Mouse (Mus musculus) forebrain, embryonic 10.5 days (tissue): ENCODE data around the gene Dedd2. TPM values are rescaled to one million over a fixed set of nuclear protein-coding genes. Genes with fewer than 3 reads are reported as not detected.

Experiments used
- DNase-seq: peaks from one replicate; pipeline ENCODE4 v3.0.0-alpha.2; 2017; ENCODE audit warnings: low spot score; ENCODE audit errors: extremely low spot score
- H3K27ac ChIP-seq: fragments of 300-500 bp; sonication (generic); 2 replicates; pipeline ENCODE4 v1.5.1; 2016; ENCODE audit warnings: mild to moderate bottlenecking
- H3K27me3 ChIP-seq: fragments of 300-500 bp; sonication (generic); 2 replicates; pipeline ENCODE4 v1.6.1; 2016; ENCODE audit warnings: mild to moderate bottlenecking; ENCODE audit not compliant: poor library complexity, severe bottlenecking
- H3K36me3 ChIP-seq: fragments of 300-500 bp; sonication (generic); replicated peaks from 2 replicates; pipeline ENCODE4 v1.6.1; 2016; ENCODE audit warnings: mild to moderate bottlenecking, moderate library complexity
- H3K4me1 ChIP-seq: fragments of 300-500 bp; sonication (generic); 2 replicates; pipeline ENCODE4 v1.6.1; 2016
- H3K4me3 ChIP-seq: fragments of 300-500 bp; sonication (generic); 2 replicates; pipeline ENCODE4 v1.5.1; 2016; ENCODE audit warnings: mild to moderate bottlenecking, moderate library complexity
- H3K9me3 ChIP-seq: fragments of 300-500 bp; sonication (generic); 2 replicates; pipeline ENCODE4 v1.6.1; 2016; ENCODE audit warnings: mild to moderate bottlenecking, moderate library complexity
- WGBS: fragments of 180-500 bp; shearing (Covaris S2); methylation state at CpG from one replicate; pipeline ENCODE4 v1.1.7; 2016; 5-methylcytosine and 5-hydroxymethylcytosine counted together
- microRNA-seq: library from miRNA; unstranded; fragments of <30 nt; microRNA quantifications from one replicate; pipeline ENCODE4, GENCODE M21; 2017
- polyA plus RNA-seq: library from polyadenylated mRNA; unstranded; fragments of >200 nt; fragmentation: Nextera tagmentation; extraction: Ambion mirVana; gene quantifications from 2 replicates; pipeline ENCODE4 v1.2.1, GENCODE M21; 2016

Dedd2 gene
- polyA plus RNA-seq, 1 experiment from 2014 or later: 8.8 TPM

DNA sequence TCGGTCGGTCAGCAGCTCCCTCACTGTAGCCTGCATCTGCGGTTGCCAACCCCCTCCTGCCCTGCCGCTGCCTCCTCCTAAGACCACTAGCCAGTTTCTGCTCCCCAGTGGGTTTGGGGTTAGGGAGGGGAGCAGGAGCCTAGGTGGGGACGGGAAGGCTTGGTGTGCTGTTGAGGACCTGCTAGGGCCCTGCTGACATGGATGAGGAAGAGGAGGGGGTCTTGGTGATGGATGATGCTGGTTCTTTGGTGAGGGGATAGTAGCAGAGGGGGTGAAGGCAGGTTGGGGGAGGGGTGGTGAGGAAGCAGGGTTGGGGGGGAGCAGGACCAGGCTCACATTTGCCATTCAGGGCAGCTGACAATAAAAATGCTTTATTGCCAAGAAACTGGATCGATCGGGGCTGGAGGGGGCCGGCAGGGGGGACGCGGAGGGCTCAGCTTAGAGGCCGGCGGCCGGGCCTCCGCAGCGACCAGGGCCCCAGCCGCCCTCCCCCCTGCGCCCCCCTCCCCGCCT, 70.2 kb downstream of the Dedd2 start:
- H3K4me1 ChIP-seq: peaks cover 61% of the 10 kb centered on the region
- H3K4me3 ChIP-seq: peak overlapping the region; percentile 35
- H3K27ac ChIP-seq: peak overlapping the region; percentile 81
- DNase-seq: no peak
- H3K36me3 ChIP-seq: no peaks in the 10 kb centered on the region
- 3% methylated on average over 17 of the region's 18 CpGs for WGBS
- no peaks in the 10 kb centered on the region for H3K9me3 ChIP-seq
- peaks cover 86% of the 10 kb centered on the region for H3K27me3 ChIP-seq

Small RNAs within 50 kb of the gene (microRNA-seq; reads per million reads assigned to microRNA genes)
- not detected for gene Mir7048

Other genes with a start within 250 kb of the Dedd2 start
- gene Rabac1, start 247.9 kb downstream of the Dedd2 start, polyA plus RNA-seq: 73.1 and 73.7 TPM in 2 replicates
- 6.8 and 9.1 TPM in 2 replicates for gene Atp1a3, start 214.7 kb downstream of the Dedd2 start, polyA plus RNA-seq
- 4.4 and 6.8 TPM in 2 replicates for gene Grik5, start 148.3 kb downstream of the Dedd2 start, polyA plus RNA-seq
- gene Zfp574, start 148.0 kb downstream of the Dedd2 start, polyA plus RNA-seq: 41.5 and 42.5 TPM in 2 replicates
- 5.5 and 7.0 TPM in 2 replicates for gene Pou2f2, start 40.9 kb downstream of the Dedd2 start, polyA plus RNA-seq
- gene Zfp526, start 810 bp upstream of the Dedd2 start, polyA plus RNA-seq: 2.6 and 2.9 TPM in 2 replicates
- 10.7 and 10.8 TPM in 2 replicates for gene Gsk3a, start 17.2 kb upstream of the Dedd2 start, polyA plus RNA-seq
- gene Erf, start 30.1 kb upstream of the Dedd2 start, polyA plus RNA-seq: 8.4 and 10.1 TPM in 2 replicates
- gene Cic, start 47.1 kb upstream of the Dedd2 start, polyA plus RNA-seq: 19.4 and 20.6 TPM in 2 replicates
- 246 and 257 TPM in 2 replicates for gene Pafah1b3, start 77.4 kb upstream of the Dedd2 start, polyA plus RNA-seq
- 1.4 and 1.7 TPM in 2 replicates for gene Prr19, start 80.8 kb upstream of the Dedd2 start, polyA plus RNA-seq
- gene Tmem145, start 85.5 kb upstream of the Dedd2 start, polyA plus RNA-seq: 1.3 and 1.8 TPM in 2 replicates
- gene Megf8, start 96.5 kb upstream of the Dedd2 start, polyA plus RNA-seq: 15.2 and 16.6 TPM in 2 replicates
- gene Cnfn, start 149.1 kb upstream of the Dedd2 start, polyA plus RNA-seq: not detected in 2 replicates
- 7.4 and 7.5 TPM in 2 replicates for gene Lipe, start 178.1 kb upstream of the Dedd2 start, polyA plus RNA-seq
- 0.43 and 0.71 TPM in 2 replicates for gene Cxcl17, start 192.3 kb upstream of the Dedd2 start, polyA plus RNA-seq